8 mouse cellular contexts compared by ENCODE assay signal in the genomic region with DNA sequence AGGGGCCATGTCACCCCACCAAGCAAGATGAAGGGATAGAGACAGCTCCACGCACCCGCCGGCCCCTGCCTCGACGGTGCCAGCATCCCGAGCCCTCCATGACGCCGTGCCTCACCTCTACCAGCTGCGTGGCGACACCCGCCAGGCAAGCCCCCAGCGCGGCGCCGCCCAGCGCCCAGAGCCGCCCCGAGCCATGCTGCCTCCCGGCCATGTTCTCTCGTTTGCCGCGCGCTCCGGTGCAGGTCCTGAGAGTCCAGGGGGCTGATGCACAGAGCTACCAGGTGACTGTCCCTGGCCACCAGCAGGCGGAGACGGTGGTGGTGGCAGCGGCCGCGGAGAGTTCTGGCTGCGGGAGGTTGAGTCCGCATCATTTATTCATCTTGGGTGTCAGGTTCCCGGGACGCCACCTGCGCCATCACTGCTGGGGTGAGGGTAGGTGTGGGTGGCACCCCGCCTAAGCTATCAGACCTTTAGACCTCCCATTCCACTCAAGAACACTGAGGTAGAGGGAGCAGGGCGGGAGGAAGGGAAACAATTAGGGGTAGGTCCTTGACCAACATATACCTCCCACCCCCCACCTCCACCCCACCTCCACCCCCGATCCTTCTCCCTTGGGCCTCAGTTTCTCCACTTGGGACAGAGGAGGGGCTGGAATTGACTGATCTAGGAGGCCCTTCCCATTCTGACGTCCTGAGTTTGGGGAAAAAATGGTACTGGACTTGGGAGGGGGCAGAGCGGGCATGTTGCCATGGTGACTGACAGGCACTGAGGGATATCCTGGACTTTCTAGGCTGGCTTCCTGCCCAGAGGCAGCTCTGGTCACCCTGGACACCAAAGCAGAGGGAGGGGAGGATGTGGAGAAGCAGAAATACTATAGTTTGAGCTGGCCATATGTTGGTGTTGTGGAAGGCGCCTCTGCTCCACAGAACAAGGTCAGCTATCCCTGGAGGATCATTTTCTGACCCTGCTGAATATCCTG. TPM values are rescaled to one million over a fixed set of nuclear protein-coding genes. Genes with fewer than 3 reads are reported as not detected.
DNase-seq lines count a peak whose midpoint lies in the region; ATAC-seq lines count a peak whose summit lies in the region.

No protein-coding gene starts in this region.

- DNase-seq in heart, postnatal 25 days (ENCODE audit: low spot score): no peak
- peak; percentile 58 for DNase-seq in ZHBTc4 (ENCODE audit: low read depth, low spot score)
- DNase-seq in forebrain, embryonic 11.5 days (ENCODE audit: low spot score): peak; percentile 61
- DNase-seq in midbrain, embryonic 14.5 days: peak; percentile 83
- DNase-seq in urinary bladder, postnatal 25 days (ENCODE audit: low spot score): no peak
- DNase-seq in spleen, postnatal 4 days (ENCODE audit: low spot score in 2 of 2): no peak

- no peak overlapping the region for H3K27ac ChIP-seq in heart, embryonic 12.5 days (ENCODE audit: poor library complexity, severe bottlenecking)
- H3K27ac ChIP-seq in forebrain, embryonic 11.5 days (ENCODE audit: low read depth, low read length): no peak overlapping the region
- no peak overlapping the region for H3K27ac ChIP-seq in kidney, embryonic 14.5 days (ENCODE audit: low read depth, low read length)
- 0 out of 2 replicates have a peak overlapping the region, but pooled peaks have one; percentile 41 for H3K27ac ChIP-seq in midbrain, embryonic 14.5 days (replicated peaks; ENCODE audit: low read depth, low read length)

- peak overlapping the region; percentile 24 for H3K4me3 ChIP-seq in heart, embryonic 12.5 days
- peak overlapping the region; percentile 21; the same call in 1 of the 2 replicates for H3K4me3 ChIP-seq in forebrain, embryonic 11.5 days (ENCODE audit: low read depth, low read length)
- H3K4me3 ChIP-seq in kidney, embryonic 14.5 days (ENCODE audit: low read length): peak overlapping the region; percentile 25
- peak overlapping the region; percentile 24 for H3K4me3 ChIP-seq in midbrain, embryonic 14.5 days (replicated peaks; ENCODE audit: low read depth, low read length)

- H3K4me2 ChIP-seq in heart, embryonic 12.5 days: peak overlapping the region; percentile 64
- H3K4me2 ChIP-seq in forebrain, embryonic 11.5 days (ENCODE audit: low read depth, low read length, severe bottlenecking): peak overlapping the region; percentile 55
- peak overlapping the region; percentile 49 for H3K4me2 ChIP-seq in kidney, embryonic 14.5 days (replicated peaks; ENCODE audit: low read depth, low read length)
- H3K4me2 ChIP-seq in midbrain, embryonic 14.5 days (ENCODE audit: low read length): peak overlapping the region; percentile 57

- H3K36me3 ChIP-seq in heart, embryonic 12.5 days: no peaks in the 10 kb centered on the region
- no peaks in the 10 kb centered on the region for H3K36me3 ChIP-seq in forebrain, embryonic 11.5 days (ENCODE audit: control insufficient read depth, insufficient read depth, low read length)
- H3K36me3 ChIP-seq in kidney, embryonic 14.5 days (ENCODE audit: control insufficient read depth, insufficient read depth, low read length): no peaks in the 10 kb centered on the region
- no peaks in the 10 kb centered on the region for H3K36me3 ChIP-seq in midbrain, embryonic 14.5 days (ENCODE audit: control insufficient read depth, insufficient read depth, low read length)

- no peaks in the 10 kb centered on the region for H3K9me3 ChIP-seq in heart, embryonic 12.5 days (replicated peaks)
- H3K9me3 ChIP-seq in forebrain, embryonic 11.5 days (ENCODE audit: control insufficient read depth, low read length): no peaks in the 10 kb centered on the region
- no peaks in the 10 kb centered on the region for H3K9me3 ChIP-seq in kidney, embryonic 14.5 days (ENCODE audit: control insufficient read depth, low read length)
- H3K9me3 ChIP-seq in midbrain, embryonic 14.5 days (ENCODE audit: control insufficient read depth, low read length): no peaks in the 10 kb centered on the region

- ATAC-seq in heart, embryonic 12.5 days (ENCODE audit: insufficient number of reproducible peaks, low FRiP score): 0 out of 2 replicates have a peak, but pooled peaks have one; percentile 30
- ATAC-seq in forebrain, embryonic 11.5 days (replicated peaks; ENCODE audit: low FRiP score): 0 out of 2 replicates have a peak, but pooled peaks have one; percentile 32
- ATAC-seq in kidney, embryonic 14.5 days (ENCODE audit: low FRiP score, low TSS enrichment): peak; percentile 29; the same call in 1 of the 2 replicates
- peak; percentile 56; the same call in 1 of the 2 replicates for ATAC-seq in midbrain, embryonic 14.5 days (ENCODE audit: low FRiP score, low TSS enrichment)

- H3K9ac ChIP-seq in heart, embryonic 12.5 days: peak overlapping the region; percentile 36
- H3K9ac ChIP-seq in forebrain, embryonic 11.5 days (ENCODE audit: low read length): 0 out of 2 replicates have a peak overlapping the region, but pooled peaks have one; percentile 35
- no peak overlapping the region for H3K9ac ChIP-seq in kidney, embryonic 14.5 days (ENCODE audit: low read depth, low read length)
- H3K9ac ChIP-seq in midbrain, embryonic 14.5 days (replicated peaks; ENCODE audit: low read length): peak overlapping the region; percentile 45

- WGBS in heart, embryonic 12.5 days: 10% methylated on average over 40 of the region's 40 CpGs
- 7% methylated on average over 40 of the region's 40 CpGs for WGBS in forebrain, embryonic 11.5 days
- WGBS in kidney, embryonic 14.5 days: 9% methylated on average over 40 of the region's 40 CpGs
- 5% methylated on average over 40 of the region's 40 CpGs for WGBS in midbrain, embryonic 14.5 days

- peaks cover 54% of the 10 kb centered on the region for H3K27me3 ChIP-seq in heart, embryonic 12.5 days (replicated peaks)
- peaks cover 22% of the 10 kb centered on the region for H3K27me3 ChIP-seq in forebrain, embryonic 11.5 days (ENCODE audit: control insufficient read depth, insufficient read depth, low read length)
- H3K27me3 ChIP-seq in kidney, embryonic 14.5 days (ENCODE audit: control insufficient read depth, insufficient read depth, low read length): peaks cover 18% of the 10 kb centered on the region
- H3K27me3 ChIP-seq in midbrain, embryonic 14.5 days (ENCODE audit: control insufficient read depth, insufficient read depth, low read length): peaks cover 5% of the 10 kb centered on the region

- peaks cover 24% of the 10 kb centered on the region for H3K4me1 ChIP-seq in heart, embryonic 12.5 days (replicated peaks)
- no peaks in the 10 kb centered on the region; the same call in none of the 2 replicates for H3K4me1 ChIP-seq in forebrain, embryonic 11.5 days (replicated peaks; ENCODE audit: control insufficient read depth, insufficient read depth, low read length)
- H3K4me1 ChIP-seq in kidney, embryonic 14.5 days (ENCODE audit: control insufficient read depth, insufficient read depth, low read length): peaks cover 18% of the 10 kb centered on the region; the same call in 1 of the 2 replicates
- H3K4me1 ChIP-seq in midbrain, embryonic 14.5 days (ENCODE audit: control insufficient read depth, insufficient read depth, low read length): peaks cover 21% of the 10 kb centered on the region

- intact Hi-C loops in heart, postnatal 25 days (cut with DNase I): loop anchor here (10.0 kb wide), 1 partner anchor 229 kb away; no protein-coding TSS in a partner anchor

RNA-seq across cellular contexts. Expression of gene Als2cl, which starts 5.7 kb away (rescaled TPM):
- polyA plus RNA-seq in heart, embryonic 12.5 days (2016; fragmentation: Nextera tagmentation; extraction: Ambion mirVana): 1.3 and 1.4 TPM in 2 replicates
- 10 to 100 TPM in 1 of 2 experiments, 1 to 10 TPM in 1; 9.7 to 15.0 TPM for total RNA-seq in heart, postnatal 25 days (2021)
- polyA plus RNA-seq in forebrain, embryonic 11.5 days (2014; fragmentation: Nextera tagmentation; extraction: Ambion mirVana): 0.71 and 1.1 TPM in 2 replicates
- polyA plus RNA-seq in kidney, embryonic 14.5 days (2014; fragmentation: Nextera tagmentation; extraction: Ambion mirVana): 2.4 and 4.1 TPM in 2 replicates
- polyA plus RNA-seq in midbrain, embryonic 14.5 days (2014; fragmentation: Nextera tagmentation; extraction: Ambion mirVana): 0.50 and 0.72 TPM in 2 replicates

RNA-seq across cellular contexts. Expression of gene Tmie, which starts 5.9 kb away (rescaled TPM):
- polyA plus RNA-seq in heart, embryonic 12.5 days (2016; fragmentation: Nextera tagmentation; extraction: Ambion mirVana): 0.06 and 0.65 TPM in 2 replicates
- total RNA-seq in heart, postnatal 25 days (2021): 1 to 10 TPM; 1.2 to 1.3 TPM
- 0.07 and 0.12 TPM in 2 replicates for polyA plus RNA-seq in forebrain, embryonic 11.5 days (2014; fragmentation: Nextera tagmentation; extraction: Ambion mirVana)
- 0.38 and 0.49 TPM in 2 replicates for polyA plus RNA-seq in kidney, embryonic 14.5 days (2014; fragmentation: Nextera tagmentation; extraction: Ambion mirVana)
- 0.75 and 1.5 TPM in 2 replicates for polyA plus RNA-seq in midbrain, embryonic 14.5 days (2014; fragmentation: Nextera tagmentation; extraction: Ambion mirVana)

RNA-seq across cellular contexts. Expression of gene Prss50, which starts 16.2 kb away (rescaled TPM):
- polyA plus RNA-seq in heart, embryonic 12.5 days (2016; fragmentation: Nextera tagmentation; extraction: Ambion mirVana): 0.97 TPM in 1 of 2 replicates, not detected in the other
- total RNA-seq in heart, postnatal 25 days (2021): not detected
- polyA plus RNA-seq in forebrain, embryonic 11.5 days (2014; fragmentation: Nextera tagmentation; extraction: Ambion mirVana): 0.17 and 0.19 TPM in 2 replicates
- 0.24 and 1.1 TPM in 2 replicates for polyA plus RNA-seq in kidney, embryonic 14.5 days (2014; fragmentation: Nextera tagmentation; extraction: Ambion mirVana)
- polyA plus RNA-seq in midbrain, embryonic 14.5 days (2014; fragmentation: Nextera tagmentation; extraction: Ambion mirVana): 0.24 and 0.34 TPM in 2 replicates

RNA-seq across cellular contexts. Expression of gene Prss46, which starts 29.7 kb away (rescaled TPM):
- not detected in 2 replicates for polyA plus RNA-seq in heart, embryonic 12.5 days (2016; fragmentation: Nextera tagmentation; extraction: Ambion mirVana)
- total RNA-seq in heart, postnatal 25 days (2021): not detected
- not detected in 2 replicates for polyA plus RNA-seq in forebrain, embryonic 11.5 days (2014; fragmentation: Nextera tagmentation; extraction: Ambion mirVana)
- polyA plus RNA-seq in kidney, embryonic 14.5 days (2014; fragmentation: Nextera tagmentation; extraction: Ambion mirVana): not detected in 2 replicates
- polyA plus RNA-seq in midbrain, embryonic 14.5 days (2014; fragmentation: Nextera tagmentation; extraction: Ambion mirVana): not detected in 2 replicates

RNA-seq across cellular contexts. Expression of gene Prss45, which starts 39.6 kb away (rescaled TPM):
- not detected in 2 replicates for polyA plus RNA-seq in heart, embryonic 12.5 days (2016; fragmentation: Nextera tagmentation; extraction: Ambion mirVana)
- total RNA-seq in heart, postnatal 25 days (2021): not detected
- not detected in 2 replicates for polyA plus RNA-seq in forebrain, embryonic 11.5 days (2014; fragmentation: Nextera tagmentation; extraction: Ambion mirVana)
- not detected in 2 replicates for polyA plus RNA-seq in kidney, embryonic 14.5 days (2014; fragmentation: Nextera tagmentation; extraction: Ambion mirVana)
- not detected in 2 replicates for polyA plus RNA-seq in midbrain, embryonic 14.5 days (2014; fragmentation: Nextera tagmentation; extraction: Ambion mirVana)

Comparison
In these comparisons a context has a peak if more than half of its experiments do, and no peak if none do; other contexts are left out.
1. DNase-seq: peak in ZHBTc4 (single experiment), forebrain, embryonic 11.5 days (single experiment) and midbrain, embryonic 14.5 days (single experiment); none in heart, postnatal 25 days (single experiment), urinary bladder, postnatal 25 days (single experiment) and spleen, postnatal 4 days (0 of 2).
2. Peak in every context shown above with its lines, with median percentiles within 50 percentile points of each other: ATAC-seq, H3K4me2 ChIP-seq and H3K4me3 ChIP-seq.